Mouse (Mus musculus): ENCODE measurements around the gene Pomc.
"Not testable (repeated sequence)": the region's sequence is repeated elsewhere in the genome, so short reads cannot be mapped to it uniquely, and the experiment has no call there.

The Pomc gene

DNA sequence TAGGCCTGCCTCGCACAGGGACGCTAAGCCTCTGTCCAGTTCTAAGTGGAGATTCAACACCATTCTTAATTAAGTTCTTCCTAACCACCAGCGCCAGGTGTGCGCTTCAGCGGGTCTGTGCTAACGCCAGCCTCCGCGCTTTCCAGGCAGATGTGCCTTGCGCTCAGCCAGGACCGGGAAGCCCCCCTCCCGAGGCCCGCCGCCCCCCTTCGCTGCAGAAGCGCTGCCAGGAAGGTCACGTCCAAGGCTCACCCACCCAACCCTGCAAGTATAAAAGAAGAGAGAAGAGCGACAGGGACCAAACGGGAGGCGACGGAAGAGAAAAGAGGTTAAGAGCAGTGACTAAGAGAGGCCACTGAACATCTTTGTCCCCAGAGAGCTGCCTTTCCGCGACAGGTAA lies at the start of gene Pomc:
Gene Pomc (plus strand): TSS at position 301 of the 400 bp plus-strand sequence.
- DNase-seq (ENCODE audit: low spot score in 2 of 2): no peak

- no peak for DNase-seq (ENCODE audit: low spot score in 2 of 2)
Observed at GRCm38 (mm10) chr12:3905436-3905835, 49.3 kb upstream of the Pomc start.

DNA sequence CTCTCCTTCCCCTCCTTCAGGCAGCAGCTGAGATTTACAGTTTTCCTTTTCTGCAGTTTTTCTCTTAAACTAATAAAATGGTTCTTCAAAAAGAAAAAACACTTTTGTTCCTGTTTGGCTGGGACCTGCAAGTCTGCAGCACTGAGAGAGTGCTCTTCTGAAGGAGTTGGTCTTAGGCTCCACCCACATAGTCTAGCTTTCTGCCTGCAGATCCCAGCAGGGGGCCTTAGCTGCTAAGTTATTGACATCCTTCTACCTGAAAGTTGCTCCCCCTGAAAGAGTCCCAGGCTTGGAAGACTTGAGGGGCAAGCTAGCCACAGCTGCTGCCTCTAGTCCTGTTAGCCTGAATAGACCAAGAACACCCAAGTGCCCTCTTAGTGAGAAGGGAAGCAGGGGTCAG lies 48.4 kb upstream of the Pomc start:
- no peak for DNase-seq (ENCODE audit: low spot score in 2 of 2)

GRCm38 (mm10) chr12:3907008-3907407 lies 47.7 kb upstream of the Pomc start:
- DNase-seq (ENCODE audit: low spot score in 2 of 2): no peak

DNA sequence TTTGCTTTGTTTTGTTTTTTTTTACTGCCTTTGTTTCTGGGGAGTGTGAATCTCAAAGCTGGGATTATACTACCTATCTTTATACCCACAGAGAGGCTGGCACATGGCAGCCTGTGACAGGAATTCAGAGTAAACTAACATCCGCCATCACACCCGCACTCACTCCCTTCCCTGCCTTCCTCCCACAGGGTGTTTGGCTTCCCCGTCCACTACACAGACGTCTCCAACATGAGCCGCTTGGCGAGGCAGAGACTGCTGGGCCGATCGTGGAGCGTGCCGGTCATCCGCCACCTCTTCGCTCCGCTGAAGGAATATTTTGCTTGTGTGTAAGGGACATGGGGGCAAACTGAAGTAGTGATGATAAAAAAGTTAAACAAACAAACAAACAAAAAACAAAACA lies 47.3 kb upstream of the Pomc start:
- DNase-seq (ENCODE audit: low spot score in 2 of 2): no peak

- DNase-seq (ENCODE audit: low spot score in 2 of 2): no peak
Observed at GRCm38 (mm10) chr12:3910466-3911093, 44.2 kb upstream of the Pomc start.

DNA sequence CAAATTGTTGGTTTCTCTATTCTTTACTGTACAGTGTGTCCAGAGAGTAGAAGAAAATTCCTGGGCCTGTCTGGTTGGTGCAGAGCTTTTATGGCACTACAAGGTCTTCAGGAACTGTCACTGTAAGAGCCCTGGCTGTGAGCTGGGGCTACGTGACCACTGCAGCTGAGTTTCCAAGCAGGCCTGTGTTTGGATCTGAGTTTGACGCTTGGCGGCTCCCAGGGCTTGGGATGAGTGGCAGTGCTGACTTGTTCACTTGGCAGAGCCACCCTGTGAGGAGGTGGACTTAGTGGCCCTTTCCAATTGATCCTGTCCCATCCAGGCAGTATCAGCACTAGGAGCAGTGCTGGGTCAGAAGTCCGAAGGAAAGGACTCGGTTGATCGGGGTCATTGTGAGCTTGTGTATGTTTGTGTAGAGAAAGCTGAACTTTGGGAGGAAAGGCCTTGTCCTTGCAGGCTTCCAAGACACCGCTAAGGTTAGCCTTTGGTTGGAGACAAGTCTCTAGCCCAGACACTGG lies 42.9 kb upstream of the Pomc start:
- no peak for DNase-seq (ENCODE audit: low spot score in 2 of 2)

- DNase-seq (ENCODE audit: low spot score in 2 of 2): no peak
Observed at GRCm38 (mm10) chr12:3915852-3916251, 38.9 kb upstream of the Pomc start.

DNA sequence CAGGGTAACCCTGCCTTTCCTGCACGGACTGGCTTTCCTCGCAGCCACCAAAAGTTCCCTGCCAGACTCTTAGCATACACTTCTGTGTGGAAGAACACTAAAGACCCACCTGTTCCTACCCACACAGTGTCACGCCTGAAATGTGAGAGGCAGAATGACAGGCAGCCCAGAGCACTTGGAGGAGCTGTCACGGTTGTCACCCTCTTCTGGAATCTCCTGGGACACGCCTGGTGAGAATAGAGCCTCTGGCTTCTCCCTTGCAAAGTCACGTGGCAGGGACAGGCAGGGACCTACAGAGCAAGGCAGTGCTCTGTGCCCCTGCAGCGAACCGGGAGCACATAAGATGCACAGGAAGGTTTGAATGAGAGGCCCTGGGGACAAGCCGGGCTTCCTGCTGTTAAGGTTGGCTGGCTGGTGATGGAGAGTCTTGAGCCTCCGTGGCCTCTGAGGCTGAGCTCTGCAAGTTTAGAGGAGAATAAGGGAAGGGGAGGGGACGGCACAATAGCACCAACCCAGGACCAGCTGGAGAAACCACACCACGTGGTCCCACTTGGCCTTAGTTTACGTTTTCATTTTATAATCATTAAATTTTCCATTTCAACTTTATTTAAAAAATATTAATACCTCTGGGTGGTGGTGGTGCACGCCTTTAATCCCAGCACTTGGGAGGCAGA lies 36.9 kb upstream of the Pomc start:
- no peak for DNase-seq (ENCODE audit: low spot score in 2 of 2)

DNA sequence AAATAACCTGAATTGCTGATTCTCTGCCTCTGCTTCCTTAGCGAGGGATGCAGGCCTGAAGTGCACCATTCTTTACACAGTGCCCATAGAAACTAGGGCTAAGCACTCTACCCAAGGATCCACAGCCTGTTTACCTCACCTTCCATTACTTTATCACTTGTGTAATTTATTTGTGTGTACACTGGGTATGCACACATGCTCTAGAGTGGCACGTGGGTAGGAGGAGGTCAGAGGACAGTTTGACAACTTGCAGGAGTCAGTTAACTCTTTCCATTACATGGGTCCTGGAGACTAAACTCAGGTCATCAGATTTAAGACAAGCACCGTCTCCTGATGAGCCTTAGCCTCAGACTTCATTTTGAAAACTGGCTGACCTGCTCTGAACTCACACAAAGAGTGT lies 36.2 kb upstream of the Pomc start:
- no peak for DNase-seq (ENCODE audit: low spot score in 2 of 2)

GRCm38 (mm10) chr12:3919423-3919822 lies 35.3 kb upstream of the Pomc start:
- DNase-seq (ENCODE audit: low spot score in 2 of 2): no peak

- peak; percentile 32 to 65 for DNase-seq (ENCODE audit: low spot score in 2 of 2)
Observed at GRCm38 (mm10) chr12:3926127-3926526, 28.6 kb upstream of the Pomc start.

DNA sequence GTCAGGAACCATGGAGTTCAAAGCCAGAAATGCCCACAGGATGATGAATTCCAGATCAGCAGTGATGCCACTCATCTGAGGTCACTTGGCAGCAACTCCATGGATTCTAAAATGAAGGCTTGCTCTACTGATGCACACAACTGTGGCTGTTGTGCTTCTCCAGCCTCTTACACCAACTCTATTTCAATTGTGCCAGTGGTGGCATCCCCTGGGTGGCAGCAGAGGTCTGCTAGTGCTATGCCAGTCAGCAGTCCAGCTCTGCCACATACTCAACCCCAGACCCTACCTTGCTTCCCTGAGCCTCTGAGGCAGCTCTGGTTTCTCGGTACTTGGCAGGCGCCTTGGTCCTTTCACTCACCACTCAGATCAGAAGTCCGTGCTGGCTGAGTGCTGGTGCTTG lies 25.9 kb upstream of the Pomc start:
- DNase-seq (ENCODE audit: low spot score in 2 of 2): no peak

GRCm38 (mm10) chr12:3930090-3930865 lies 24.5 kb upstream of the Pomc start:
- not testable (repeated sequence) for DNase-seq (ENCODE audit: low spot score in 2 of 2)

GRCm38 (mm10) chr12:3942026-3942425 lies 12.7 kb upstream of the Pomc start:
- DNase-seq (ENCODE audit: low spot score in 2 of 2): no peak

DNA sequence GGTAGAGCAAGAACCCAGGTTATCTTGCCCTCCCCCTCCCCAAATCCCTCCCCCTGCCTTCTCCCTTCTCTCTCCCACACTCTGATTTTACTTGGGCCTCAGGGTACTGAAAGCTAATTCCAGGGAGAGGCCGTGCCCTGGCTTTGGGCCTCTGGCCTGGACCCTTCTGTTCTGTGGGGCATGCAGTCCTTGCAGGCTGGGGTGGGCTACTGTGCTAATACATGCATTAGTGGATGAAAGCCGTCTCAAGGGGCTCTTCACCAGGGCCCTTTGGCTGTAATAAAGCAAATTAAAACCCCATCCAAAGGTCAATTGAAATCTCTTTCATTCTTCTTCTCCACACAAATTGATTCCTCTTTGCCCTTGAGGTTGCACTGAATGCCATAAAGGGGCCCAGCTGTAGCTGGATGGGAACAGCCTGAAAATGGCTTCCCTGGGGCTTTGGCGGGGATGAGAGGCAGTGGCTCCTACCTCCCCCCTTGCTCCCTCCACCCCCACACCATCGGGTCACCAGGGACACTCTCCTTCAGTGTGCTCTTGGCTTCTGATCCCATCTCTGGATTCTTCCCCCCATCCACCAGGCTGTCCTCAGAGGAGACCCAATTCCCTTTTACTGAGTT lies 10.2 kb upstream of the Pomc start:
- no peak for DNase-seq (ENCODE audit: low spot score in 2 of 2)

DNA sequence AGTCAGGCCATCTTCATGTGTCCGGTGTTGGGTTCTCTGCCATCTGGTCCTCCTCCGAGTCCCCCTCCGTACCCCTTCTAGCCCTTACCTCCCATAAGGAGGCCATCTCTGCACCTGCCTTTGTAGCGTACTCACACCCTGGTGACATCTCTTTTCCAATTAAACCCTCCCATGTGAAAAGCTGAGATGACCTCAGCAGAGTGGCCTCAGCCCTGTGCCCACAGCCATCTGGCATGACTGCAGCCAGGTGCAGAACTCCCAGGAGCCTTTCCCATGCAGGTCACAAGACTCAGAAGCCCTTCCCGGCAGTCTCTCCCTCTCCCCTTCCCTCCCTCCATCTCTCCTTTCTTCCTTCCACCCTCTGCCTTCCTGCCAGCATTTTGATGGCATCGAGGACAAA lies 7.2 kb upstream of the Pomc start:
- no peak for DNase-seq (ENCODE audit: low spot score in 2 of 2)

- DNase-seq (ENCODE audit: low spot score in 2 of 2): peak in 1 of 2 experiments; percentile 9
Observed at GRCm38 (mm10) chr12:3955371-3955770, 620 bp downstream of the Pomc start.

DNA sequence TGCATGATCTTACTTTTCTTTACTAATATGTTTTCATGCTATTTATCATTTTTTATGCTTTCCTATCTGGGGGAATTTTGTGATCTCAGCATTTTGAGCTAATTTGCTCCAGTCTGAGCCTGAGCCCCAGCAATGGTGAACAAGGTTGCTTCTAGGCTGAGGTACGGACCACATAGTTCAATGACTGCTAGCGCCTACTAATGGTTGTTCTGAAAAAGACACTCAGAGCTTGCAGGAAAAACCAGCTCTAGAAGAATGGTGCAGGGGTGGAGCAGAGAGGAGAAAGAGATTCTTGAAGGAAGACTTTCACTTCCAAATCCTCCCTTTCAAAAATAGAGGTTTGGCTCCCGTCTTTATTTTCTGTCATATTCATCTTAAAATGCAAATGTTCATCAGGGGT lies 1.6 kb downstream of the Pomc start:
- peak in 1 of 2 experiments; percentile 5 for DNase-seq (ENCODE audit: low spot score in 2 of 2)

DNA sequence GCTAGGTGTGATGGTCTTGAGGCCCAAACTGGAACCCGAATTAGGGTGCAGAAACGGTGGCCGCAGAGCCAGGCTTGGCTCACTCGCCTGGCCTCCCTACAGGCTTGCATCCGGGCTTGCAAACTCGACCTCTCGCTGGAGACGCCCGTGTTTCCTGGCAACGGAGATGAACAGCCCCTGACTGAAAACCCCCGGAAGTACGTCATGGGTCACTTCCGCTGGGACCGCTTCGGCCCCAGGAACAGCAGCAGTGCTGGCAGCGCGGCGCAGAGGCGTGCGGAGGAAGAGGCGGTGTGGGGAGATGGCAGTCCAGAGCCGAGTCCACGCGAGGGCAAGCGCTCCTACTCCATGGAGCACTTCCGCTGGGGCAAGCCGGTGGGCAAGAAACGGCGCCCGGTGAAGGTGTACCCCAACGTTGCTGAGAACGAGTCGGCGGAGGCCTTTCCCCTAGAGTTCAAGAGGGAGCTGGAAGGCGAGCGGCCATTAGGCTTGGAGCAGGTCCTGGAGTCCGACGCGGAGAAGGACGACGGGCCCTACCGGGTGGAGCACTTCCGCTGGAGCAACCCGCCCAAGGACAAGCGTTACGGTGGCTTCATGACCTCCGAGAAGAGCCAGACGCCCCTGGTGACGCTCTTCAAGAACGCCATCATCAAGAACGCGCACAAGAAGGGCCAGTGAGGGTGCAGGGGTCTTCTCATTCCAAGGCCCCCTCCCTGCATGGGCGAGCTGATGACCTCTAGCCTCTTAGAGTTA lies 5.2 kb downstream of the Pomc start:
- peak; percentile 91 to 94 for DNase-seq (ENCODE audit: low spot score in 2 of 2)

GRCm38 (mm10) chr12:3960553-3960952 lies 5.8 kb downstream of the Pomc start:
- no peak for DNase-seq (ENCODE audit: low spot score in 2 of 2)

Data from natural killer cell, adult 2 months (primary cell).